Mouse (Mus musculus) C2C12 (cell line): ENCODE data around the gene Brpf1.

Source experiments
- CEBPB ChIP-seq: IDR thresholded peaks from one replicate; pipeline ENCODE4 v1.6.1; 2011; ENCODE audit warnings: low read depth, mild to moderate bottlenecking, control low read depth, moderate library complexity
- CTCF ChIP-seq: IDR thresholded peaks from one replicate; pipeline ENCODE4 v1.5.1; 2011; ENCODE audit not compliant: control insufficient read depth, insufficient read depth, insufficient read length
- MAX ChIP-seq: IDR thresholded peaks from one replicate; pipeline ENCODE4 v1.6.1; 2011; ENCODE audit warnings: mild to moderate bottlenecking, control low read depth
- MYOD1 ChIP-seq: IDR thresholded peaks from one replicate; pipeline ENCODE4 v1.6.1; 2011; ENCODE audit warnings: low read depth; ENCODE audit not compliant: control insufficient read depth, insufficient read length
- MYOG ChIP-seq: IDR thresholded peaks from one replicate; pipeline ENCODE4 v1.6.1; 2011; ENCODE audit not compliant: control insufficient read depth, insufficient read length; ENCODE audit errors: extremely low read depth
- USF1 ChIP-seq: IDR thresholded peaks from one replicate; pipeline ENCODE4 v1.6.1; 2011; ENCODE audit warnings: low read depth, mild to moderate bottlenecking, control low read depth, moderate library complexity

DNA sequence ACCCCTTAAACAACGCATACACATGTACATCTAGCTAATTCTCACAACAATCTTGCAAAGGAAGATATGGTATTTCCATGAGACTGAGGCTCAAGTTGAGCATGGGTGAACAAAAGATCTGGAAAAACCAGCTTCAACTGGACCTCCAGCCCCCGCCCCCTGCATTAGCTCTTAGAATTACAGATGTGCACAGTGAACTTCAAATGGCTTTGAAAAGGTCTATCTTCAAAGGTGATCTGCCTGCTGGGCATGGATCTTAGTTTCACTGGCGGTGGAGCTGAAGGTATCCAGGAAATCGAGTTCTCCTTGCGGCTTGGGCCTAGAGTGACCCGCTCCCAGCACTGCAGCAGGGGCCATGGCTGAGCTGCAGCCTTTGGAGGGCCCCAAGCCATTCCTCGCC lies 61.2 kb downstream of the Brpf1 start:
- no peak for TF ChIP-seq USF1
- TF ChIP-seq CTCF: no peak
- no peak for TF ChIP-seq MYOG
- no peak for TF ChIP-seq MAX
- TF ChIP-seq CEBPB: no peak
- TF ChIP-seq MYOD1: no peak
